Mouse (Mus musculus) testis, adult 2 months (tissue): ENCODE results near the gene Atg7. TPM values are rescaled to one million over a fixed set of nuclear protein-coding genes. Genes with fewer than 3 reads are reported as not detected.

ENCODE experiments used
- H3K27ac ChIP-seq: fragments of 200-500 bp; 2 replicates; pipeline ENCODE4 v1.5.1; 2012; ENCODE audit warnings: low read depth, low read length; ENCODE audit not compliant: control insufficient read depth, insufficient read depth
- H3K27me3 ChIP-seq: fragments of 200-500 bp; 2 replicates; pipeline ENCODE4 v1.6.1; 2012; ENCODE audit warnings: mild to moderate bottlenecking, low read length, moderate library complexity; ENCODE audit not compliant: control insufficient read depth, insufficient read depth
- H3K36me3 ChIP-seq: fragments of 200-500 bp; 2 replicates; pipeline ENCODE4 v1.6.1; 2012; ENCODE audit warnings: mild to moderate bottlenecking, low read length; ENCODE audit not compliant: control insufficient read depth, insufficient read depth
- H3K4me1 ChIP-seq: fragments of 200-500 bp; 2 replicates; pipeline ENCODE4 v1.6.1; 2012; ENCODE audit warnings: low read length; ENCODE audit not compliant: control insufficient read depth, insufficient read depth
- H3K4me3 ChIP-seq: fragments of 200-500 bp; 2 replicates; pipeline ENCODE4 v1.5.1; 2012; ENCODE audit warnings: low read depth, mild to moderate bottlenecking, low read length, moderate library complexity, mixed read lengths; ENCODE audit not compliant: control insufficient read depth
- CTCF ChIP-seq: fragments of 200-500 bp; IDR thresholded peaks from 2 replicates; pipeline ENCODE4 v1.5.1; 2012; ENCODE audit warnings: low read depth, mild to moderate bottlenecking, inconsistent platforms, low read length, moderate library complexity; ENCODE audit not compliant: control insufficient read depth, insufficient read depth, insufficient replicate concordance
- POLR2A ChIP-seq: fragments of 200-500 bp; IDR thresholded peaks from 2 replicates; pipeline ENCODE4 v1.6.1; 2012; ENCODE audit warnings: low read depth, mild to moderate bottlenecking, inconsistent platforms, low read length, moderate library complexity; ENCODE audit not compliant: control insufficient read depth
- polyA plus RNA-seq: library from polyadenylated mRNA; depleted of rRNA; stranded (reverse); fragments of >200 nt; gene quantifications from 2 replicates; pipeline ENCODE4 v1.2.3, GENCODE M21; 2012

The Atg7 gene
- polyA plus RNA-seq, 1 experiment: 52.0 TPM

GRCm38 (mm10) chr6:114798715-114799114, 155.8 kb downstream of the Atg7 start:
- Histone ChIP-seq H3K4me3 (no peak overlapping the region), H3K27ac (no peak overlapping the region), H3K27me3 (no peaks in the 10 kb centered on the region), H3K36me3 (no peaks in the 10 kb centered on the region), H3K4me1 (no peaks in the 10 kb centered on the region)
- TF ChIP-seq POLR2A: no peak
- TF ChIP-seq CTCF: no peak

- H3K36me3 ChIP-seq: no peaks in the 10 kb centered on the region
- TF ChIP-seq CTCF (no peak), POLR2A (no peak)
- no peaks in the 10 kb centered on the region for H3K4me1 ChIP-seq
- no peak overlapping the region for H3K4me3 ChIP-seq
- H3K27me3 ChIP-seq: no peaks in the 10 kb centered on the region
- no peak overlapping the region for H3K27ac ChIP-seq
Observed at GRCm38 (mm10) chr6:114800291-114800965, 157.5 kb downstream of the Atg7 start.

- no peak overlapping the region for H3K4me3 ChIP-seq
- no peak for TF ChIP-seq CTCF
- H3K27ac ChIP-seq: no peak overlapping the region
- no peaks in the 10 kb centered on the region for H3K36me3 ChIP-seq
- H3K4me1 ChIP-seq: no peaks in the 10 kb centered on the region
- no peaks in the 10 kb centered on the region for H3K27me3 ChIP-seq
Observed at GRCm38 (mm10) chr6:114803915-114804535, 161.1 kb downstream of the Atg7 start.

GRCm38 (mm10) chr6:114804866-114805265, 162.0 kb downstream of the Atg7 start:
- no peak overlapping the region for H3K4me3 ChIP-seq
- no peak overlapping the region for H3K27ac ChIP-seq
- TF ChIP-seq POLR2A (no peak; the same call in 1 of the 2 replicates), CTCF (no peak)
- H3K36me3 ChIP-seq: no peaks in the 10 kb centered on the region
- H3K27me3 ChIP-seq: no peaks in the 10 kb centered on the region
- H3K4me1 ChIP-seq: no peaks in the 10 kb centered on the region

- Histone ChIP-seq H3K27me3 (no peaks in the 10 kb centered on the region), H3K4me1 (no peaks in the 10 kb centered on the region), H3K4me3 (no peak overlapping the region), H3K27ac (no peak overlapping the region), H3K36me3 (no peaks in the 10 kb centered on the region)
- no peak for TF ChIP-seq CTCF
- no peak for TF ChIP-seq POLR2A
Observed at GRCm38 (mm10) chr6:114805927-114806326, 163.0 kb downstream of the Atg7 start.

- Histone ChIP-seq H3K4me1 (no peaks in the 10 kb centered on the region), H3K27me3 (no peaks in the 10 kb centered on the region), H3K4me3 (no peak overlapping the region), H3K36me3 (no peaks in the 10 kb centered on the region), H3K27ac (no peak overlapping the region)
- TF ChIP-seq CTCF: no peak
- no peak for TF ChIP-seq POLR2A
Observed at GRCm38 (mm10) chr6:114807474-114807873, 164.6 kb downstream of the Atg7 start.

- Histone ChIP-seq H3K4me3 (no peak overlapping the region), H3K27me3 (no peaks in the 10 kb centered on the region), H3K4me1 (no peaks in the 10 kb centered on the region), H3K36me3 (no peaks in the 10 kb centered on the region), H3K27ac (no peak overlapping the region)
- TF ChIP-seq POLR2A: no peak
- TF ChIP-seq CTCF: no peak
Observed at GRCm38 (mm10) chr6:114808654-114809430, 165.9 kb downstream of the Atg7 start.
